Mouse (Mus musculus): Measurements from ENCODE around the gene I830077J02Rik. TPM values are rescaled to one million over a fixed set of nuclear protein-coding genes. Genes with fewer than 3 reads are reported as not detected.

I830077J02Rik gene
- polyA plus RNA-seq, 1 experiment from 2014 or later, result 1.5 TPM

GRCm38 (mm10) chr3:105883111-105883510 is 49.4 kb downstream of the I830077J02Rik start:
- no peaks in the 10 kb centered on the region for H3K36me3 ChIP-seq
- no peak overlapping the region for H3K4me3 ChIP-seq (replicated peaks)
- no peak for ATAC-seq
- no peaks in the 10 kb centered on the region for H3K9me3 ChIP-seq
- H3K27me3 ChIP-seq (replicated peaks), result no peaks in the 10 kb centered on the region
- H3K27ac ChIP-seq, result no peak overlapping the region
- H3K4me1 ChIP-seq (replicated peaks), result no peaks in the 10 kb centered on the region
- H3K9ac ChIP-seq, result no peak overlapping the region
- no peak overlapping the region for H3K4me2 ChIP-seq (replicated peaks)
- WGBS, result 86% methylated on average over 2 of the region's 2 CpGs

- Histone ChIP-seq H3K9ac (no peak overlapping the region), H3K36me3 (no peaks in the 10 kb centered on the region), H3K27me3 (replicated peaks) (no peaks in the 10 kb centered on the region), H3K27ac (no peak overlapping the region), H3K4me3 (replicated peaks) (no peak overlapping the region), H3K4me1 (replicated peaks) (no peaks in the 10 kb centered on the region), H3K9me3 (no peaks in the 10 kb centered on the region), H3K4me2 (replicated peaks) (no peak overlapping the region)
- no peak for ATAC-seq
- WGBS, result 85% methylated on average over 7 of the region's 7 CpGs
Measured at GRCm38 (mm10) chr3:105882105-105882504, 50.4 kb downstream of the I830077J02Rik start.

GRCm38 (mm10) chr3:105880419-105880818 is 52.0 kb downstream of the I830077J02Rik start:
- ATAC-seq, result no peak
- Histone ChIP-seq H3K27ac (no peak overlapping the region), H3K36me3 (no peaks in the 10 kb centered on the region), H3K9me3 (no peaks in the 10 kb centered on the region), H3K4me2 (replicated peaks) (no peak overlapping the region), H3K27me3 (replicated peaks) (no peaks in the 10 kb centered on the region), H3K9ac (no peak overlapping the region), H3K4me3 (replicated peaks) (no peak overlapping the region), H3K4me1 (replicated peaks) (no peaks in the 10 kb centered on the region)
- 54% methylated on average over 3 of the region's 3 CpGs for WGBS

GRCm38 (mm10) chr3:105878751-105879150 is 53.7 kb downstream of the I830077J02Rik start:
- Histone ChIP-seq H3K4me3 (replicated peaks) (no peak overlapping the region), H3K9ac (no peak overlapping the region), H3K27ac (no peak overlapping the region), H3K36me3 (no peaks in the 10 kb centered on the region), H3K4me1 (replicated peaks) (no peaks in the 10 kb centered on the region), H3K9me3 (no peaks in the 10 kb centered on the region), H3K27me3 (replicated peaks) (no peaks in the 10 kb centered on the region), H3K4me2 (replicated peaks) (no peak overlapping the region)
- 87% methylated on average over 8 of the region's 8 CpGs for WGBS
- ATAC-seq, result no peak

- no peak for ATAC-seq
Measured at GRCm38 (mm10) chr3:105877919-105878318, 54.5 kb downstream of the I830077J02Rik start.

GRCm38 (mm10) chr3:105877252-105877803 is 55.1 kb downstream of the I830077J02Rik start:
- Histone ChIP-seq H3K4me2 (replicated peaks) (no peak overlapping the region), H3K36me3 (no peaks in the 10 kb centered on the region), H3K9ac (no peak overlapping the region), H3K27me3 (replicated peaks) (no peaks in the 10 kb centered on the region), H3K4me3 (replicated peaks) (no peak overlapping the region), H3K9me3 (no peaks in the 10 kb centered on the region), H3K4me1 (replicated peaks) (0 out of 2 replicates have a peak, but pooled peaks cover 3% of the 10 kb centered on the region), H3K27ac (no peak overlapping the region)
- 68% methylated on average over 6 of the region's 6 CpGs for WGBS
- no peak for ATAC-seq

More at GRCm38 (mm10) chr3:105877919-105878318, 54.5 kb downstream of the I830077J02Rik start:
- Histone ChIP-seq H3K9ac (no peak overlapping the region), H3K9me3 (no peaks in the 10 kb centered on the region), H3K27me3 (replicated peaks) (no peaks in the 10 kb centered on the region), H3K4me3 (replicated peaks) (no peak overlapping the region), H3K4me1 (replicated peaks) (no peaks in the 10 kb centered on the region), H3K4me2 (replicated peaks) (no peak overlapping the region), H3K36me3 (no peaks in the 10 kb centered on the region), H3K27ac (no peak overlapping the region)
- 81% methylated on average over 2 of the region's 2 CpGs for WGBS

GRCm38 (mm10) chr3:105876022-105876421 is 56.4 kb downstream of the I830077J02Rik start:
- Histone ChIP-seq H3K27ac (no peak overlapping the region), H3K27me3 (replicated peaks) (no peaks in the 10 kb centered on the region), H3K9me3 (no peaks in the 10 kb centered on the region), H3K4me1 (replicated peaks) (0 out of 2 replicates have a peak, but pooled peaks cover 5% of the 10 kb centered on the region), H3K9ac (no peak overlapping the region), H3K4me3 (replicated peaks) (no peak overlapping the region), H3K36me3 (no peaks in the 10 kb centered on the region), H3K4me2 (replicated peaks) (no peak overlapping the region)
- WGBS, result 64% methylated on average over 5 of the region's 5 CpGs
- no peak for ATAC-seq

Other genes with a start within 250 kb of the I830077J02Rik start
- 37.9 and 39.2 TPM in 2 replicates for gene Ddx20, start 245.1 kb downstream of the I830077J02Rik start, polyA plus RNA-seq (2015; fragmentation: Nextera tagmentation; extraction: Ambion mirVana)
- gene Inka2, start 228.1 kb downstream of the I830077J02Rik start, polyA plus RNA-seq (2015; fragmentation: Nextera tagmentation; extraction: Ambion mirVana), result 1.7 and 2.2 TPM in 2 replicates
- 116 and 133 TPM in 2 replicates for gene Rap1a, start 131.3 kb downstream of the I830077J02Rik start, polyA plus RNA-seq (2015; fragmentation: Nextera tagmentation; extraction: Ambion mirVana)
- gene Adora3, start 61.8 kb downstream of the I830077J02Rik start, polyA plus RNA-seq (2015; fragmentation: Nextera tagmentation; extraction: Ambion mirVana), result 0.15 and 0.39 TPM in 2 replicates
- gene Tmigd3, start 61.8 kb downstream of the I830077J02Rik start, polyA plus RNA-seq (2015; fragmentation: Nextera tagmentation; extraction: Ambion mirVana), result 0.24 and 0.52 TPM in 2 replicates
- gene Wdr77, start 26.7 kb upstream of the I830077J02Rik start, polyA plus RNA-seq (2015; fragmentation: Nextera tagmentation; extraction: Ambion mirVana), result 133 and 137 TPM in 2 replicates
- gene Atp5f1, start 27.4 kb upstream of the I830077J02Rik start, polyA plus RNA-seq (2015; fragmentation: Nextera tagmentation; extraction: Ambion mirVana), result 600 and 651 TPM in 2 replicates
- gene Ovgp1, start 41.0 kb upstream of the I830077J02Rik start, polyA plus RNA-seq (2015; fragmentation: Nextera tagmentation; extraction: Ambion mirVana), result 0.67 and 0.97 TPM in 2 replicates
- gene Pifo, start 82.0 kb upstream of the I830077J02Rik start, polyA plus RNA-seq (2015; fragmentation: Nextera tagmentation; extraction: Ambion mirVana), result not detected in 2 replicates
- 0.25 TPM in 1 of 2 replicates, not detected in the other for gene Chil5, start 100.2 kb upstream of the I830077J02Rik start, polyA plus RNA-seq (2015; fragmentation: Nextera tagmentation; extraction: Ambion mirVana)
- not detected in 2 replicates for gene Chia1, start 180.6 kb upstream of the I830077J02Rik start, polyA plus RNA-seq (2015; fragmentation: Nextera tagmentation; extraction: Ambion mirVana)
- 0.24 and 0.56 TPM in 2 replicates for gene Chil3, start 234.9 kb upstream of the I830077J02Rik start, polyA plus RNA-seq (2015; fragmentation: Nextera tagmentation; extraction: Ambion mirVana)